Comparison of ENCODE assay signal across 26 mouse cellular contexts in the genomic region with DNA sequence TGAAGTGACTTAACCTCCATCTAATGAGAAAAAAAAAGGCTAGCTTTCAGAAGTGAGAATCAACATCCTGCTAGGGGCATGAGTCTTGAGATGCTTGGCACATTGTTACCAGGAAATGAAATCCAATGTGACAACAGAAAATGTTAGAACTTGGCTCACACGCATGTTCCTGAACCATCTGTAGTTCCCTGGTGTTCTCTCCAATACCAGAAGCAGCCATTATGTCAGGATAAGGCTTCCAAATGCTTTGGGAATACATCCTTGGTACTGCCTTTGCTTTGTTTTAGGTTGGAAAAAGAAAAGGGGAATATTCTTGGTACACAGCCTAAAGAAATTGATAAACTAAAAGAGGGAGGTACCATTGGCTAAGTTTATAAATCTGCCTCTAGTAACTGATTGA.
DNase-seq lines count a peak whose midpoint lies in the region; ATAC-seq lines count a peak whose summit lies in the region.
"Had no signal": no experiment of that assay in that cellular context is flagged by ENCODE, and none has a peak within 500 bp of the region (broad histone marks: within the 10 kb centered on the region; RNA-seq: fewer than 3 reads in every experiment).

No protein-coding gene starts in this region.

- no peak overlapping the region for H3K27ac ChIP-seq in forebrain, embryonic 16.5 days (ENCODE audit: low read length)
- H3K27ac ChIP-seq in forebrain, embryonic 13.5 days: no peak overlapping the region
- no peak overlapping the region for H3K27ac ChIP-seq in neural tube, embryonic 15.5 days (replicated peaks)
- H3K27ac ChIP-seq: embryonic facial prominence, embryonic 13.5 days; heart, adult 2 months; heart, embryonic 13.5 days; hindbrain, embryonic 12.5 days; limb, embryonic 13.5 days; liver, embryonic 12.5 days had no signal

- no peaks in the 10 kb centered on the region for H3K27me3 ChIP-seq in forebrain, embryonic 16.5 days (replicated peaks; ENCODE audit: control insufficient read depth, insufficient read depth, low read length)
- H3K27me3 ChIP-seq in forebrain, embryonic 13.5 days: no peaks in the 10 kb centered on the region
- no peaks in the 10 kb centered on the region for H3K27me3 ChIP-seq in neural tube, embryonic 15.5 days (replicated peaks)
- H3K27me3 ChIP-seq: embryonic facial prominence, embryonic 13.5 days; heart, embryonic 13.5 days; hindbrain, embryonic 12.5 days; limb, embryonic 13.5 days; liver, embryonic 12.5 days had no signal

- no peak overlapping the region for H3K9ac ChIP-seq in forebrain, embryonic 16.5 days (replicated peaks; ENCODE audit: low read depth, low read length)
- no peak overlapping the region for H3K9ac ChIP-seq in forebrain, embryonic 13.5 days
- no peak overlapping the region for H3K9ac ChIP-seq in neural tube, embryonic 15.5 days (replicated peaks)
- H3K9ac ChIP-seq: embryonic facial prominence, embryonic 13.5 days; heart, embryonic 13.5 days; hindbrain, embryonic 12.5 days; limb, embryonic 13.5 days; liver, embryonic 12.5 days had no signal

- H3K4me2 ChIP-seq in forebrain, embryonic 16.5 days (ENCODE audit: low read length): no peak overlapping the region
- H3K4me2 ChIP-seq in forebrain, embryonic 13.5 days: no peak overlapping the region
- no peak overlapping the region for H3K4me2 ChIP-seq in neural tube, embryonic 15.5 days
- H3K4me2 ChIP-seq: embryonic facial prominence, embryonic 13.5 days; heart, embryonic 13.5 days; hindbrain, embryonic 12.5 days; limb, embryonic 13.5 days; liver, embryonic 12.5 days; midbrain, embryonic 11.5 days had no signal

- H3K4me3 ChIP-seq in forebrain, embryonic 16.5 days (replicated peaks; ENCODE audit: low read length): no peak overlapping the region
- no peak overlapping the region for H3K4me3 ChIP-seq in forebrain, embryonic 13.5 days
- no peak overlapping the region for H3K4me3 ChIP-seq in neural tube, embryonic 15.5 days (replicated peaks)
- H3K4me3 ChIP-seq: embryonic facial prominence, embryonic 13.5 days; erythroblast, embryonic 14.5 days; heart, adult 2 months; heart, embryonic 13.5 days; hindbrain, embryonic 12.5 days; limb, embryonic 13.5 days; liver, embryonic 12.5 days had no signal

- peak; percentile 4 for DNase-seq in right cerebral cortex, postnatal 25 days
- DNase-seq in right cerebral cortex, postnatal 14 days: no peak
- DNase-seq in layer of hippocampus, adult 9-11 months: peak; percentile 81
- DNase-seq in kidney, adult 9 months: no peak
- DNase-seq: adrenal gland, postnatal 36 days; cerebellum, adult 18-20 months; cerebellum, postnatal 14 days; gastrocnemius, postnatal 36 days; heart, adult 2 months; heart, postnatal 14 days; kidney, adult 2 months; kidney, postnatal 10 days; lung, adult 18-20 months; lung, postnatal 10 days; spleen, adult 18-20 months had no signal

- H3K9me3 ChIP-seq in forebrain, embryonic 16.5 days (ENCODE audit: control insufficient read depth, low read length): no peaks in the 10 kb centered on the region
- no peaks in the 10 kb centered on the region for H3K9me3 ChIP-seq in forebrain, embryonic 13.5 days (replicated peaks)
- H3K9me3 ChIP-seq in neural tube, embryonic 15.5 days (replicated peaks): no peaks in the 10 kb centered on the region
- H3K9me3 ChIP-seq: embryonic facial prominence, embryonic 13.5 days; heart, embryonic 13.5 days; hindbrain, embryonic 12.5 days; limb, embryonic 13.5 days; liver, embryonic 12.5 days had no signal

- H3K4me1 ChIP-seq in forebrain, embryonic 16.5 days (replicated peaks; ENCODE audit: control insufficient read depth, insufficient read depth, low read length): no peaks in the 10 kb centered on the region
- no peaks in the 10 kb centered on the region for H3K4me1 ChIP-seq in forebrain, embryonic 13.5 days
- H3K4me1 ChIP-seq in neural tube, embryonic 15.5 days: no peaks in the 10 kb centered on the region
- H3K4me1 ChIP-seq: embryonic facial prominence, embryonic 13.5 days; heart, embryonic 13.5 days; hindbrain, embryonic 12.5 days; limb, embryonic 13.5 days; liver, embryonic 12.5 days had no signal

- peak; percentile 90 for ATAC-seq in forebrain, embryonic 16.5 days
- ATAC-seq in forebrain, embryonic 13.5 days: no peak
- ATAC-seq in neural tube, embryonic 15.5 days (ENCODE audit: low FRiP score): no peak
- ATAC-seq: CD4-positive, CD25-positive, alpha-beta regulatory T cell, adult 4 months; liver, embryonic 12.5 days had no signal

- no peaks in the 10 kb centered on the region for H3K36me3 ChIP-seq in forebrain, embryonic 16.5 days (ENCODE audit: control insufficient read depth, insufficient read depth)
- H3K36me3 ChIP-seq in forebrain, embryonic 13.5 days (ENCODE audit: poor library complexity, severe bottlenecking): no peaks in the 10 kb centered on the region
- H3K36me3 ChIP-seq in neural tube, embryonic 15.5 days: no peaks in the 10 kb centered on the region
- H3K36me3 ChIP-seq: embryonic facial prominence, embryonic 13.5 days; heart, embryonic 13.5 days; hindbrain, embryonic 12.5 days; limb, embryonic 13.5 days; liver, embryonic 12.5 days had no signal

- 81% methylated on average over 1 of the region's 1 CpGs for WGBS in forebrain, embryonic 16.5 days
- 80% methylated on average over 1 of the region's 1 CpGs for WGBS in forebrain, embryonic 13.5 days
- 83% methylated on average over 1 of the region's 1 CpGs for WGBS in neural tube, embryonic 15.5 days

Comparison
In these comparisons a context has a peak if more than half of its experiments do, and no peak if none do; other contexts are left out.
1. DNase-seq: peak in right cerebral cortex, postnatal 25 days (single experiment) and layer of hippocampus, adult 9-11 months (single experiment); none in right cerebral cortex, postnatal 14 days (single experiment) and kidney, adult 9 months (single experiment).